Mouse (Mus musculus) splenic B cell, adult 2 months (primary cell): Measurements from ENCODE around the gene Btg2.
A peak's percentile ranks its signal among the peaks of the same experiment; 100 is the strongest.

Experiments used
- DNase-seq: peaks from one replicate; pipeline ENCODE4 v3.0.0-alpha.2; 2011; ENCODE audit warnings: low read depth, low spot score
- H3K27me3 ChIP-seq: 2 replicates; pipeline ENCODE4 v1.6.1; 2012; ENCODE audit warnings: mild to moderate bottlenecking, low read length, moderate library complexity, mixed read lengths; ENCODE audit not compliant: control insufficient read depth, poor library complexity, insufficient read depth, severe bottlenecking
- H3K36me3 ChIP-seq: 2 replicates; pipeline ENCODE4 v1.6.1; 2012; ENCODE audit warnings: mild to moderate bottlenecking, low read length, moderate library complexity, mixed read lengths; ENCODE audit not compliant: control insufficient read depth, poor library complexity, insufficient read depth, severe bottlenecking

Btg2 gene

GRCm38 (mm10) chr1:134046387-134046786, 32.5 kb downstream of the Btg2 start:
- Histone ChIP-seq H3K27me3 (peaks cover 4% of the 10 kb centered on the region; the same call in 1 of the 2 replicates), H3K36me3 (no peaks in the 10 kb centered on the region)
- DNase-seq, result no peak

GRCm38 (mm10) chr1:134045971-134046370, 32.9 kb downstream of the Btg2 start:
- DNase-seq, result peak; percentile 56
- no peaks in the 10 kb centered on the region for H3K36me3 ChIP-seq
- H3K27me3 ChIP-seq, result peaks cover 4% of the 10 kb centered on the region; the same call in 1 of the 2 replicates

- no peak for DNase-seq
- Histone ChIP-seq H3K36me3 (no peaks in the 10 kb centered on the region), H3K27me3 (peaks cover 4% of the 10 kb centered on the region; the same call in 1 of the 2 replicates)
Observed at GRCm38 (mm10) chr1:134044805-134045204, 34.1 kb downstream of the Btg2 start.

- H3K36me3 ChIP-seq, result no peaks in the 10 kb centered on the region
- DNase-seq, result no peak
- H3K27me3 ChIP-seq, result peaks cover 4% of the 10 kb centered on the region; the same call in 1 of the 2 replicates
Observed at GRCm38 (mm10) chr1:134042341-134042740, 36.6 kb downstream of the Btg2 start.

- no peak for DNase-seq
- Histone ChIP-seq H3K27me3 (peaks cover 4% of the 10 kb centered on the region; the same call in 1 of the 2 replicates), H3K36me3 (no peaks in the 10 kb centered on the region)
Observed at GRCm38 (mm10) chr1:134041900-134042299, 37.0 kb downstream of the Btg2 start.

- H3K27me3 ChIP-seq, result no peaks in the 10 kb centered on the region
- DNase-seq, result no peak
- no peaks in the 10 kb centered on the region for H3K36me3 ChIP-seq
Observed at GRCm38 (mm10) chr1:134039361-134039760, 39.6 kb downstream of the Btg2 start.

- no peak for DNase-seq
- H3K36me3 ChIP-seq, result no peaks in the 10 kb centered on the region
- no peaks in the 10 kb centered on the region for H3K27me3 ChIP-seq
Observed at GRCm38 (mm10) chr1:134038336-134038735, 40.6 kb downstream of the Btg2 start.

GRCm38 (mm10) chr1:134037172-134037571, 41.7 kb downstream of the Btg2 start, which contains the start of gene Fmod:
Gene Fmod, plus strand, starts transcription at chr1:134037254.
- no peaks in the 10 kb centered on the region for H3K36me3 ChIP-seq
- no peaks in the 10 kb centered on the region for H3K27me3 ChIP-seq
- no peak for DNase-seq

GRCm38 (mm10) chr1:134036492-134036891, 42.4 kb downstream of the Btg2 start:
- H3K27me3 ChIP-seq, result no peaks in the 10 kb centered on the region
- no peak for DNase-seq
- H3K36me3 ChIP-seq, result no peaks in the 10 kb centered on the region

- H3K36me3 ChIP-seq, result no peaks in the 10 kb centered on the region
- no peak for DNase-seq
- no peaks in the 10 kb centered on the region for H3K27me3 ChIP-seq
Observed at GRCm38 (mm10) chr1:134028161-134028846, 50.6 kb downstream of the Btg2 start.

- Histone ChIP-seq H3K27me3 (no peaks in the 10 kb centered on the region), H3K36me3 (no peaks in the 10 kb centered on the region)
- DNase-seq, result no peak
Observed at GRCm38 (mm10) chr1:134026741-134027140, 52.2 kb downstream of the Btg2 start.

- DNase-seq, result no peak
- H3K36me3 ChIP-seq, result no peaks in the 10 kb centered on the region
- H3K27me3 ChIP-seq, result no peaks in the 10 kb centered on the region
Observed at GRCm38 (mm10) chr1:134025975-134026374, 52.9 kb downstream of the Btg2 start.
